Mouse (Mus musculus) bone marrow, adult 2 months (tissue): ENCODE measurements around the gene Dydc1.

Experiments
- CTCF ChIP-seq: fragments of 200-500 bp; IDR thresholded peaks from 2 replicates; pipeline ENCODE4 v1.5.1; 2011; ENCODE audit warnings: low read length, control low read depth; ENCODE audit not compliant: control insufficient read depth, insufficient read depth
- POLR2A ChIP-seq: fragments of 200-500 bp; IDR thresholded peaks from 2 replicates; pipeline ENCODE4 v1.6.1; 2011; ENCODE audit warnings: low read depth, mild to moderate bottlenecking, control low read depth, low read length, borderline replicate concordance; ENCODE audit not compliant: control insufficient read depth

DNA sequence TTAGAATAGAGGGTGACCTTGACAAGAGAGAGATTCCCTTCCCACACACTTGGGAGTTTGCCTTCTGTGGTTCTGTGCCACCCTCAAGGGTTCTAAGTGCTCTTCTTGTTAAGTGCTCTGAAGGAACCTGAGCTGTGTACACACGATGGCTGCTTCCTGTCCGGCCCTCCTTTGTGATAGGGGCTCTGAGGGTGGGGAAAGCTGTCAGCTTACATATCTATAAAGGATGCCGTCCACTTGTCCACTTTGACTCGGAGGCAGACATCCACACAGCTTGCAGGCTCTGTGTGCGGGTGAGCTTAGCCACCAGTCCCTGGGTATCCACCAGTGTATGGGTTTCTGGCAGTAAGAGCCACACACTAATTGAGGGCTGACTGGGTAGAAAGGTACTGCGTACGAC, 58.8 kb downstream of the Dydc1 start, which contains the start of gene Sftpa1:
- TF ChIP-seq POLR2A (no peak), CTCF (no peak)
